Mouse (Mus musculus): ENCODE measurements around the gene Them5.

- TF ChIP-seq CTCF (IDR thresholded peaks at IDR 0.05; ENCODE audit: borderline replicate concordance, control insufficient read depth, extremely low read depth, insufficient read depth, low read length, poor library complexity): no peak
- TF ChIP-seq POLR2A (IDR thresholded peaks at IDR 0.05; ENCODE audit: control insufficient read depth, extremely low read depth, insufficient read depth, low read length, poor library complexity): no peak
Observed at GRCm38 (mm10) chr3:94338522-94338921, 3.4 kb upstream of the Them5 start.
